Mouse (Mus musculus) heart, adult 2 months (tissue): ENCODE measurements at regions not wholly inside any gene's neighbourhood (a gene's known extent, or its start where the extent isn't known, plus 50 kb on each side); places are given as distances from the start of the nearest gene placed in this dataset.

ENCODE experiments used
- CTCF ChIP-seq: fragments of 200-600 bp; IDR thresholded peaks from 2 replicates; pipeline ENCODE4 v1.8.1; 2022; ENCODE audit warnings: antibody characterized with exemption, mild to moderate bottlenecking, moderate library complexity
- POLR2A ChIP-seq: fragments of 200-500 bp; IDR thresholded peaks from 2 replicates; pipeline ENCODE4 v1.6.1; 2011; ENCODE audit warnings: mild to moderate bottlenecking, low read depth, low read length, control low read depth; ENCODE audit not compliant: insufficient read depth

DNA sequence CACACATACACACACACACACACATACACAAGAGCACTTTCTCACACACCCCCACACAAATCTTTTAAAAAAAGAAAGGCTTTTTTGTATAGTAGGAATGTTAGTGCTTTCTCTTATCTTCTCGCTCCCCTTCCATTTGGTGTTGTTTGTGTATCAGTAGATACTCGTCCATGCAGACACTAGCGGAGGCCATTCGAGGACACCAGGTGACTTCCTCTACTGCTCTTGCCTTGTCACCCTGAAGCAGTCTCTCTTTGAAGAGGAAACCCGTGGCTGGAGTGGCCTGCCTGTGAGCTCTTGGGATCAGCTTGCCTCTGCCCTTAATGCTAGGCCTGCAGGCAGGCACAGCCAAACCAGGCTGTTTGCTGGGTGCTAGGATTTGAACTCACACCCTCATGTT, 105.1 kb upstream of the Max start:
- TF ChIP-seq CTCF (no peak), POLR2A (no peak)
